Mouse (Mus musculus): ENCODE measurements around the gene Rlbp1. TPM values are rescaled to one million over a fixed set of nuclear protein-coding genes. Genes with fewer than 3 reads are reported as not detected.

Rlbp1 gene
- total and polyA plus RNA-seq, 3 experiments: 0.12 to 0.17 TPM; not detected in 1

- TF ChIP-seq HCFC1 (IDR thresholded peaks at IDR 0.05; ENCODE audit: low read depth, low read length) (no peak), USF2 (IDR thresholded peaks at IDR 0.05; ENCODE audit: borderline replicate concordance in 1 of 2, insufficient read depth in 1 of 2, low read depth in 1 of 2, low read length in 2 of 2) (no peak), MAZ (IDR thresholded peaks at IDR 0.05; ENCODE audit: low read depth, low read length) (no peak), KAT2A (conservative IDR thresholded peaks at IDR 0.05; ENCODE audit: low read depth, low read length) (no peak), MXI1 (IDR thresholded peaks at IDR 0.05; ENCODE audit: low read depth, low read length) (no peak), RAD21 (IDR thresholded peaks at IDR 0.05; ENCODE audit: low read depth, low read length) (no peak), JUND (IDR thresholded peaks at IDR 0.05; ENCODE audit: low read depth, low read length) (no peak), NRF1 (IDR thresholded peaks at IDR 0.05; ENCODE audit: insufficient read depth, low read depth, low read length, poor library complexity, severe bottlenecking) (no peak), SMC3 (IDR thresholded peaks at IDR 0.05; ENCODE audit: low read depth, low read length) (no peak), MYB (IDR thresholded peaks at IDR 0.05; ENCODE audit: low read depth, low read length) (no peak), SIN3A (IDR thresholded peaks at IDR 0.05; ENCODE audit: low read length) (no peak), ZNF384 (IDR thresholded peaks at IDR 0.05; ENCODE audit: low read depth, low read length) (no peak), UBTF (IDR thresholded peaks at IDR 0.05; ENCODE audit: borderline replicate concordance, insufficient read depth, low read depth, low read length) (no peak), GABPA (IDR thresholded peaks at IDR 0.05; ENCODE audit: low read depth, low read length) (no peak), BHLHE40 (IDR thresholded peaks at IDR 0.05; ENCODE audit: borderline replicate concordance, low read depth, low read length) (no peak), ELF1 (IDR thresholded peaks at IDR 0.05; ENCODE audit: low read depth, low read length) (no peak)
- Histone ChIP-seq H3K27ac (ENCODE audit: control insufficient read depth, low read depth, low read length) (no peak overlapping the region), H3K9ac (ENCODE audit: control insufficient read depth, low read depth, low read length, poor library complexity, severe bottlenecking) (no peak overlapping the region), H3K79me2 (ENCODE audit: control insufficient read depth, insufficient read depth, low read length, poor library complexity) (peaks cover 3% of the 10 kb centered on the region; the same call in 1 of the 2 replicates), H3K9me3 (replicated peaks; ENCODE audit: insufficient read depth, low read length) (no peaks in the 10 kb centered on the region), H3K4me3 (ENCODE audit: control insufficient read depth in 1 of 2, insufficient read depth in 1 of 2, low read depth in 2 of 2, low read length in 2 of 2) (no peak overlapping the region), H3K27me3 (ENCODE audit: control insufficient read depth in 1 of 2, insufficient read depth in 2 of 2, low read length in 2 of 2) (no peaks in the 10 kb centered on the region), H3K4me1 (ENCODE audit: control insufficient read depth in 1 of 2, insufficient read depth in 2 of 2, low read length in 2 of 2) (peaks cover 0 to 5% of the 10 kb centered on the region in 2 experiments; a peak in 2 of 4 replicates), H3K36me3 (ENCODE audit: control insufficient read depth in 1 of 2, insufficient read depth in 2 of 2, low read length in 2 of 2) (peaks cover 0 to 8% of the 10 kb centered on the region in 2 experiments; a peak in 2 of 4 replicates)
- DNase-seq (ENCODE audit: low read depth, low spot score): no peak
Observed at GRCm38 (mm10) chr7:79395186-79395585, 8.3 kb upstream of the Rlbp1 start.

GRCm38 (mm10) chr7:79394666-79395065 lies 7.8 kb upstream of the Rlbp1 start:
- H3K4me3 ChIP-seq (ENCODE audit: control insufficient read depth in 1 of 2, insufficient read depth in 1 of 2, low read depth in 2 of 2, low read length in 2 of 2): no peak overlapping the region
- TF ChIP-seq MAFK (IDR thresholded peaks at IDR 0.05; ENCODE audit: borderline replicate concordance, low read depth, low read length) (no peak), MAZ (IDR thresholded peaks at IDR 0.05; ENCODE audit: low read depth, low read length) (no peak), GABPA (IDR thresholded peaks at IDR 0.05; ENCODE audit: low read depth, low read length) (no peak), ZMIZ1 (IDR thresholded peaks at IDR 0.05; ENCODE audit: low read depth, low read length) (no peak), MAX (IDR thresholded peaks at IDR 0.05; ENCODE audit: low read length) (no peak), CHD2 (IDR thresholded peaks at IDR 0.05; ENCODE audit: low read length) (no peak), ZKSCAN1 (IDR thresholded peaks at IDR 0.05; ENCODE audit: low read depth, low read length) (no peak), ZNF384 (IDR thresholded peaks at IDR 0.05; ENCODE audit: low read depth, low read length) (no peak), ELF1 (IDR thresholded peaks at IDR 0.05; ENCODE audit: low read depth, low read length) (no peak), KAT2A (conservative IDR thresholded peaks at IDR 0.05; ENCODE audit: low read depth, low read length) (no peak), RAD21 (IDR thresholded peaks at IDR 0.05; ENCODE audit: low read depth, low read length) (no peak), UBTF (IDR thresholded peaks at IDR 0.05; ENCODE audit: borderline replicate concordance, insufficient read depth, low read depth, low read length) (no peak), MEF2A (IDR thresholded peaks at IDR 0.05; ENCODE audit: extremely low read depth, insufficient replicate concordance, low read depth, low read length, poor library complexity, severe bottlenecking) (no peak), SIN3A (IDR thresholded peaks at IDR 0.05; ENCODE audit: low read length) (no peak)
- no peak overlapping the region for H3K9ac ChIP-seq (ENCODE audit: control insufficient read depth, low read depth, low read length, poor library complexity, severe bottlenecking)
- no peaks in the 10 kb centered on the region for H3K9me3 ChIP-seq (replicated peaks; ENCODE audit: insufficient read depth, low read length)
- H3K79me2 ChIP-seq (ENCODE audit: control insufficient read depth, insufficient read depth, low read length, poor library complexity): peaks cover 3% of the 10 kb centered on the region; the same call in 1 of the 2 replicates
- no peaks in the 10 kb centered on the region for H3K27me3 ChIP-seq (ENCODE audit: control insufficient read depth in 1 of 2, insufficient read depth in 2 of 2, low read length in 2 of 2)
- H3K36me3 ChIP-seq (ENCODE audit: control insufficient read depth in 1 of 2, insufficient read depth in 2 of 2, low read length in 2 of 2): peaks cover 0 to 8% of the 10 kb centered on the region in 2 experiments; a peak in 2 of 4 replicates
- H3K4me1 ChIP-seq (ENCODE audit: control insufficient read depth in 1 of 2, insufficient read depth in 2 of 2, low read length in 2 of 2): peaks cover 0 to 5% of the 10 kb centered on the region in 2 experiments; a peak in 2 of 4 replicates
- no peak for DNase-seq (ENCODE audit: low read depth, low spot score)
- H3K27ac ChIP-seq (ENCODE audit: control insufficient read depth, low read depth, low read length): no peak overlapping the region
